Mouse (Mus musculus) CH12.LX (cell line): ENCODE measurements at regions not wholly inside any gene's neighbourhood (a gene's known extent, or its start where the extent isn't known, plus 50 kb on each side); places are given as distances from the start of the nearest gene placed in this dataset.

Source experiments
- DNase-seq: peaks from one replicate; pipeline ENCODE4 v3.0.0-alpha.2; 2013; ENCODE audit errors: extremely low read depth
- H3K27ac ChIP-seq: 2 replicates; pipeline ENCODE4 v1.5.1; 2012; ENCODE audit warnings: low read depth, mild to moderate bottlenecking, control low read depth, moderate library complexity; ENCODE audit not compliant: insufficient read depth
- H3K27me3 ChIP-seq: replicated peaks from 2 replicates; pipeline ENCODE3; 2012; ENCODE audit warnings: inconsistent platforms
- H3K36me3 ChIP-seq, 2 experiments: replicated peaks in 1 of 2; 2 replicates each; pipeline versions ENCODE3 to v1.6.1; 2012; ENCODE audit warnings: inconsistent platforms in 1 of 2, low read length in 1 of 2, mild to moderate bottlenecking in 1 of 2, mixed read lengths in 1 of 2, moderate library complexity in 1 of 2; ENCODE audit not compliant: control insufficient read depth in 1 of 2, insufficient read depth in 1 of 2
- H3K4me1 ChIP-seq, 2 experiments: 2 replicates each; pipeline ENCODE4 v1.6.1; 2012; ENCODE audit warnings: inconsistent platforms in 1 of 2, moderate library complexity in 1 of 2; ENCODE audit not compliant: insufficient read depth in 2 of 2, control insufficient read depth in 1 of 2
- H3K4me2 ChIP-seq: 2 replicates; pipeline ENCODE4 v1.6.1; 2012; ENCODE audit warnings: low read depth, mild to moderate bottlenecking, control low read depth; ENCODE audit not compliant: poor library complexity, insufficient read depth, severe bottlenecking
- H3K4me3 ChIP-seq, 3 experiments: fragments of 150-350 bp in 1 of 3; sonication (generic) in 1 of 3; replicated peaks in 1 of 3; 2 replicates each; pipeline versions ENCODE3 to v1.5.1; 2011 to 2012; ENCODE audit warnings: low read depth in 2 of 3, low read length in 2 of 3, mild to moderate bottlenecking in 2 of 3, moderate library complexity in 2 of 3, control low read depth in 1 of 3, improper control_type of control experiment in 1 of 3, inconsistent platforms in 1 of 3, mixed read lengths in 1 of 3; ENCODE audit not compliant: poor library complexity in 1 of 3
- H3K79me2 ChIP-seq: replicated peaks from 2 replicates; pipeline ENCODE4 v1.6.1; 2012; ENCODE audit warnings: mild to moderate bottlenecking, moderate library complexity; ENCODE audit not compliant: control insufficient read depth, poor library complexity, insufficient read depth, severe bottlenecking; ENCODE audit errors: extremely low read depth
- H3K9ac ChIP-seq: 2 replicates; pipeline ENCODE4 v1.6.1; 2012; ENCODE audit warnings: low read depth, mild to moderate bottlenecking, control low read depth, moderate library complexity; ENCODE audit not compliant: insufficient read depth
- H3K9me3 ChIP-seq: replicated peaks from 2 replicates; pipeline ENCODE3; 2012; ENCODE audit warnings: low read length, inconsistent platforms, mixed read lengths
- BHLHE40 ChIP-seq: IDR thresholded peaks from 2 replicates; pipeline ENCODE4 v1.6.1; 2011; ENCODE audit warnings: mild to moderate bottlenecking, low read depth, low read length, improper control_type of control experiment
- CHD1 ChIP-seq: IDR thresholded peaks from 2 replicates; pipeline ENCODE4 v1.6.1; 2012; ENCODE audit warnings: low read depth, low read length, improper control_type of control experiment, inconsistent platforms
- ELF1 ChIP-seq: IDR thresholded peaks from 2 replicates; pipeline ENCODE4 v1.6.1; 2014; ENCODE audit warnings: low read depth, mild to moderate bottlenecking, inconsistent platforms, low read length, improper control_type of control experiment
- ETS1 ChIP-seq: conservative IDR thresholded peaks from 2 replicates; pipeline ENCODE4 v1.6.1; 2012; ENCODE audit warnings: low read depth, mild to moderate bottlenecking, inconsistent platforms, low read length, improper control_type of control experiment, moderate library complexity
- GABPA ChIP-seq: IDR thresholded peaks from 2 replicates; pipeline ENCODE4 v1.6.1; 2012; ENCODE audit warnings: low read depth, low read length, improper control_type of control experiment, inconsistent platforms; ENCODE audit not compliant: insufficient replicate concordance
- HCFC1 ChIP-seq: IDR thresholded peaks from 2 replicates; pipeline ENCODE4 v1.6.1; 2012; ENCODE audit warnings: low read depth, mild to moderate bottlenecking, inconsistent platforms, low read length, improper control_type of control experiment
- IRF4 ChIP-seq: IDR thresholded peaks from 2 replicates; pipeline ENCODE4 v1.6.1; 2014; ENCODE audit warnings: low read depth, mild to moderate bottlenecking, inconsistent platforms, low read length, improper control_type of control experiment
- JUN ChIP-seq: IDR thresholded peaks from 2 replicates; pipeline ENCODE4 v1.6.1; 2011; ENCODE audit warnings: low read depth, mild to moderate bottlenecking, low read length, improper control_type of control experiment, moderate library complexity; ENCODE audit not compliant: insufficient read depth
- JUND ChIP-seq: conservative IDR thresholded peaks from 2 replicates; pipeline ENCODE4 v1.6.1; 2011; ENCODE audit warnings: low read depth, low read length, improper control_type of control experiment
- KAT2A ChIP-seq: IDR thresholded peaks from 2 replicates; pipeline ENCODE4 v1.6.1; 2012; ENCODE audit warnings: low read length, improper control_type of control experiment, inconsistent platforms; ENCODE audit not compliant: insufficient replicate concordance
- MAZ ChIP-seq: IDR thresholded peaks from 2 replicates; pipeline ENCODE4 v1.6.1; 2012; ENCODE audit warnings: low read depth, mild to moderate bottlenecking, inconsistent platforms, low read length, improper control_type of control experiment, moderate library complexity
- MEF2A ChIP-seq: IDR thresholded peaks from 2 replicates; pipeline ENCODE4 v1.6.1; 2014; ENCODE audit warnings: low read depth, mild to moderate bottlenecking, inconsistent platforms, low read length, improper control_type of control experiment, borderline replicate concordance
- MXI1 ChIP-seq: IDR thresholded peaks from 2 replicates; pipeline ENCODE4 v1.6.1; 2011; ENCODE audit warnings: mild to moderate bottlenecking, low read depth, low read length, improper control_type of control experiment
- MYC ChIP-seq: IDR thresholded peaks from 2 replicates; pipeline ENCODE4 v1.6.1; 2011; ENCODE audit warnings: low read depth, mild to moderate bottlenecking, improper control_type of control experiment, low read length
- NELFE ChIP-seq: IDR thresholded peaks from 2 replicates; pipeline ENCODE4 v1.6.1; 2011; ENCODE audit warnings: low read depth, low read length, improper control_type of control experiment
- POLR2A ChIP-seq: IDR thresholded peaks from 2 replicates; pipeline ENCODE4 v1.6.1; 2011; ENCODE audit warnings: low read depth, mild to moderate bottlenecking, improper control_type of control experiment, low read length
- RAD21 ChIP-seq: IDR thresholded peaks from 2 replicates; pipeline ENCODE4 v1.6.1; 2011; ENCODE audit warnings: low read depth, mild to moderate bottlenecking, low read length, improper control_type of control experiment, moderate library complexity
- RCOR1 ChIP-seq: conservative IDR thresholded peaks from 2 replicates; pipeline ENCODE4 v1.6.1; 2012; ENCODE audit warnings: low read depth, mild to moderate bottlenecking, inconsistent platforms, low read length, improper control_type of control experiment
- SIN3A ChIP-seq: IDR thresholded peaks from 2 replicates; pipeline ENCODE4 v1.6.1; 2012; ENCODE audit warnings: low read length, improper control_type of control experiment, inconsistent platforms
- SMC3 ChIP-seq: IDR thresholded peaks from 2 replicates; pipeline ENCODE4 v1.6.1; 2011; ENCODE audit warnings: low read depth, low read length, improper control_type of control experiment
- TBP ChIP-seq: conservative IDR thresholded peaks from 2 replicates; pipeline ENCODE4 v1.6.1; 2011; ENCODE audit warnings: low read depth, low read length, improper control_type of control experiment
- TCF12 ChIP-seq: IDR thresholded peaks from 2 replicates; pipeline ENCODE4 v1.6.1; 2014; ENCODE audit warnings: low read depth, mild to moderate bottlenecking, inconsistent platforms, low read length, improper control_type of control experiment
- UBTF ChIP-seq: IDR thresholded peaks from 2 replicates; pipeline ENCODE4 v1.6.1; 2012; ENCODE audit warnings: low read depth, mild to moderate bottlenecking, inconsistent platforms, low read length, improper control_type of control experiment, moderate library complexity
- ZKSCAN1 ChIP-seq: IDR thresholded peaks from 2 replicates; pipeline ENCODE4 v1.6.1; 2012; ENCODE audit warnings: low read depth, inconsistent platforms, low read length, improper control_type of control experiment, borderline replicate concordance
- ZMIZ1 ChIP-seq: IDR thresholded peaks from 2 replicates; pipeline ENCODE4 v1.6.1; 2012; ENCODE audit warnings: low read depth, mild to moderate bottlenecking, inconsistent platforms, low read length, improper control_type of control experiment
- ZNF384 ChIP-seq: IDR thresholded peaks from 2 replicates; pipeline ENCODE4 v1.6.1; 2012; ENCODE audit warnings: low read depth, low read length, improper control_type of control experiment, inconsistent platforms
- dilution Hi-C: fragments of 300-500 bp; cut with MboI; formaldehyde crosslinking; loops from 2 replicates; pipeline ENCODE4 v1.14.3; 2020; ENCODE audit warnings: low sequenced_read_pairs; ENCODE audit not compliant: extremely low pct_unique_long_range_greater_than_20kb, extremely low pct_ligation_motif_present
- in situ Hi-C: fragments of 300-500 bp; cut with MboI; formaldehyde crosslinking; loops from 3 replicates; pipeline ENCODE4 v1.14.3; 2019; ENCODE audit warnings: low sequenced_read_pairs, low pct_ligation_motif_present, low pct_unique_long_range_greater_than_20kb, mixed read lengths

DNA sequence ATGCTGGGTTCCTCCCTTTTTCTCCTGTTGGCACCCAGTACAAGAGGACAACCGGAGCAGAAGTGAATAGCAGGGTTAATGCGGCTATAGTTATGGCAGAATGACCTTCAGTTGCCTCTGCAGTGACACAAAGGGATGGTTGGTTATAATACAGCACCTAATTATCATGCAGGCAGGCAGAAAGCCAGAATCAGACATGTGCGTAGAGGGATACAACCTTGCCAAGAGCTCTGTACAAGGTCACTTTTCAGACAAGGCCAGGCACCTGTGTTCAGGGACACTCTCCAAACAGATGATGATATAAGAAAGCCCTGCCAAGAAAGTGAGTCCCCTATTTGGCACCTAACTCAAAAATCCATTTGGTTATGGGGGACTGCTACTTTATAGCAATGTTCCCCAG, 228.6 kb downstream of the Alx1 start:
- H3K36me3 ChIP-seq, result no peaks in the 10 kb centered on the region
- in situ Hi-C loops (no loop called here), dilution Hi-C loops (no loop called here)
- H3K9ac ChIP-seq, result no peak overlapping the region
- no peak overlapping the region for H3K4me2 ChIP-seq
- peaks cover 26% of the 10 kb centered on the region for H3K9me3 ChIP-seq
- no peaks in the 10 kb centered on the region for H3K27me3 ChIP-seq
- H3K79me2 ChIP-seq, result no peaks in the 10 kb centered on the region
- no peak overlapping the region for H3K27ac ChIP-seq
- no peak for DNase-seq
- no peak for TF ChIP-seq JUND
- no peak for TF ChIP-seq ELF1
- no peak for TF ChIP-seq MXI1
- TF ChIP-seq UBTF, result no peak
- TF ChIP-seq POLR2A, result no peak
- TF ChIP-seq SMC3, result no peak
- no peak for TF ChIP-seq GABPA
- H3K4me1 ChIP-seq, result no peaks in the 10 kb centered on the region
- no peak overlapping the region for H3K4me3 ChIP-seq

DNA sequence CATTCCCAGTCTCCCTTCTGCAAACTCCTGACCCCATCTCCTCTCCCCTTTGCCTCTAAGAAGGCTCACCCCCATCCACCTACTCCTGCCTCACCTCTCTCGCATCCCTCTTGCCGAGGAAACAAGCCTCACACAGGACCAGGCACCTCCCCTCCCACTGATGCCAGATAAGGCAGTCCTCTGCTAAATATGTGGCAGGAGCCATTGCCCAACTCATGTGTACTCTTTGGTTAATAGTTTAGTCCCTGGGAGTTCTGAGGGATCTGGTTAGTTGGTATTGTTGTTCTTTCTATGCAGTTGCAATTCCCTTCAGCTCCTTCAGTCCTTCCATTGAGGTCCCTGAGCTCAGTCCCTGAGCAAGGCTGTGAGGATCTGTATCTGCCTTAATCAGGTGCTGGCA, 250.8 kb downstream of the Alx1 start:
- no peak for TF ChIP-seq SIN3A
- TF ChIP-seq MXI1, result no peak
- TF ChIP-seq TCF12, result no peak
- TF ChIP-seq KAT2A, result no peak
- TF ChIP-seq CHD1, result no peak
- TF ChIP-seq UBTF, result no peak
- TF ChIP-seq JUN, result no peak
- no peak for TF ChIP-seq ELF1
- no peak for TF ChIP-seq RAD21
- TF ChIP-seq MAZ, result no peak
- TF ChIP-seq IRF4, result no peak
- TF ChIP-seq MYC, result no peak
- Histone ChIP-seq H3K4me3 (no peak overlapping the region), H3K36me3 (no peaks in the 10 kb centered on the region), H3K9me3 (peaks cover 18% of the 10 kb centered on the region), H3K9ac (no peak overlapping the region), H3K27ac (no peak overlapping the region), H3K4me1 (no peaks in the 10 kb centered on the region), H3K27me3 (no peaks in the 10 kb centered on the region), H3K4me2 (no peak overlapping the region), H3K79me2 (no peaks in the 10 kb centered on the region)
- in situ Hi-C loops (no loop called here), dilution Hi-C loops (no loop called here)
- no peak for DNase-seq

DNA sequence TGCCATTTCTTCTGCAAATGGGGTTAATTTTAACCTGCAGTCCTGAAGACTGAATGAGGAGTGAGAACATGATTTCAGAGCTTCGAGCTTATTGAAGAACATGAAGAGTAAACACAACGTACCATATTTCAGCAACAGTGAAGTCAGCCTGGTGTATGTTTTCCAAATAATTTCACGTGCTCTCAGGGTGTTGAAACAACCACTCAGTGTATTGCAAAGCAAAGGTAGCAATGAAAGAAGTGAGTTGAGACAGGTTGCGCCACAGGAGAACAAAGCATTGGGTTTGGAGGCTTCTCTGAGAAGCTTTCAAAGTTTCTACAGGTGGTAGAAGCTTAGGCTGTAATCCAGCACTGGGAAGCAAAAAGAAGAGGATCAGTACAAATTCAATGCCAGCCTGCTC, 251.7 kb downstream of the Rassf9 start:
- H3K27ac ChIP-seq, result no peak overlapping the region
- no peak overlapping the region for H3K9ac ChIP-seq
- H3K36me3 ChIP-seq, result no peaks in the 10 kb centered on the region
- no peaks in the 10 kb centered on the region for H3K4me1 ChIP-seq
- dilution Hi-C loops, result no loop called here
- in situ Hi-C loops, result no loop called here
- H3K4me2 ChIP-seq, result no peak overlapping the region
- no peak overlapping the region for H3K4me3 ChIP-seq
- H3K79me2 ChIP-seq, result no peaks in the 10 kb centered on the region
- H3K27me3 ChIP-seq, result no peaks in the 10 kb centered on the region
- no peak for DNase-seq
- H3K9me3 ChIP-seq, result peaks cover 35% of the 10 kb centered on the region
- TF ChIP-seq HCFC1 (no peak), ETS1 (no peak), GABPA (no peak), ZKSCAN1 (no peak), MYC (no peak), RCOR1 (no peak), CHD1 (no peak), NELFE (no peak), JUN (no peak), IRF4 (no peak), KAT2A (no peak), ZMIZ1 (no peak), BHLHE40 (no peak), POLR2A (no peak), MEF2A (no peak), ZNF384 (no peak), TBP (no peak), ELF1 (no peak)
- TF ChIP-seq, all 38 proteins: peak for 0
